Mouse (Mus musculus) left cerebral cortex, adult 9 months (tissue): ENCODE measurements at regions not wholly inside any gene's neighbourhood (a gene's known extent, or its start where the extent isn't known, plus 50 kb on each side); places are given as distances from the start of the nearest gene placed in this dataset.
A peak's percentile ranks its signal among the peaks of the same experiment; 100 is the strongest.
"Not testable (repeated sequence)": the region's sequence is repeated elsewhere in the genome, so short reads cannot be mapped to it uniquely, and the experiment has no call there.

Experiments used
- DNase-seq, 2 experiments: peaks; one replicate each; pipeline ENCODE4 v3.0.0; 2022; ENCODE audit warnings: low spot score in 2 of 2

GRCm38 (mm10) chr10:26577087-26577486 is 176.1 kb upstream of the Arhgap18 start:
- DNase-seq = no peak

GRCm38 (mm10) chr10:26585106-26585505 is 168.1 kb upstream of the Arhgap18 start:
- DNase-seq = no peak

GRCm38 (mm10) chr10:26607081-26607480 is 146.1 kb upstream of the Arhgap18 start:
- not testable (repeated sequence) for DNase-seq

- DNase-seq = no peak
These were observed 142.0 kb upstream of the Arhgap18 start for GRCm38 (mm10) chr10:26611246-26611645.

- no peak for DNase-seq
These were observed 122.9 kb upstream of the Arhgap18 start for GRCm38 (mm10) chr10:26630196-26630760.

GRCm38 (mm10) chr10:26632266-26632665 is 121.0 kb upstream of the Arhgap18 start:
- DNase-seq = no peak

- DNase-seq = no peak
These were observed 115.8 kb upstream of the Arhgap18 start for GRCm38 (mm10) chr10:26637459-26637858.

GRCm38 (mm10) chr10:26638056-26638455 is 115.2 kb upstream of the Arhgap18 start:
- DNase-seq = no peak

- no peak for DNase-seq
These were observed 114.1 kb upstream of the Arhgap18 start for GRCm38 (mm10) chr10:26639118-26639517.

- DNase-seq = no peak
These were observed 100.1 kb upstream of the Arhgap18 start for GRCm38 (mm10) chr10:26653103-26653502.

- DNase-seq = no peak
These were observed 89.0 kb upstream of the Arhgap18 start for GRCm38 (mm10) chr10:26664270-26664669.

GRCm38 (mm10) chr10:26679500-26680227 is 73.6 kb upstream of the Arhgap18 start:
- no peak for DNase-seq

- no peak for DNase-seq
These were observed 58.5 kb upstream of the Arhgap18 start for GRCm38 (mm10) chr10:26694761-26695160.

- DNase-seq = peak; percentile 22 to 61
These were observed 57.8 kb upstream of the Arhgap18 start for GRCm38 (mm10) chr10:26695212-26695933.
